30 mouse cellular contexts compared by ENCODE assay signal in the genomic region with DNA sequence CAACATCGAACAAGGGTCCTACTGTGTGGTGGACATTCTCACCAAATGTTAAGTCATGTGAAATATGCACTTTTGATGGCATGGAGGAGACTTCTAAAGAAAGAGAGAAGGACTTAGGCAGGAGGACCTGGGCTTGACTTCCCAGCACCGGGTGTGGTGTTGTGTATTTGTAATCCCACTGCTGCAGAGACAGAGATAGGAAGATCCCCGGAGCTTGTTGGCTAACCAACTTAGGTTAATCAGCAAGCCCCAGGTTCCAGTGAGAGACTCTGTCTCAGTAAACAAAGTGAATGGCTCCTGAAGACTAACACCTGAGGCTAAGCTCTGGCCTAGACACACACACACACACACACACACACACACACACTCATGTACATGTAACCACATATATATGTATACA. TPM values are rescaled to one million over a fixed set of nuclear protein-coding genes. Genes with fewer than 3 reads are reported as not detected.
DNase-seq lines count a peak whose midpoint lies in the region; ATAC-seq and TF ChIP-seq lines count a peak whose summit lies in the region.
"Had no signal": no experiment of that assay in that cellular context is flagged by ENCODE, and none has a peak within 500 bp of the region (broad histone marks: within the 10 kb centered on the region; RNA-seq: fewer than 3 reads in every experiment).

No protein-coding gene starts in this region.

- TF ChIP-seq CTCF in liver, embryonic 14.5 days (IDR thresholded peaks at IDR 0.05; ENCODE audit: low read depth) = no peak

- no peaks in the 10 kb centered on the region for H3K9me3 ChIP-seq in heart, embryonic 14.5 days (ENCODE audit: control insufficient read depth, low read length)
- no peaks in the 10 kb centered on the region for H3K9me3 ChIP-seq in liver, embryonic 14.5 days (ENCODE audit: control insufficient read depth, low read length)
- no peaks in the 10 kb centered on the region for H3K9me3 ChIP-seq in hindbrain, embryonic 12.5 days (replicated peaks)
- H3K9me3 ChIP-seq: forebrain, embryonic 13.5 days; intestine, embryonic 15.5 days; limb, embryonic 10.5 days; limb, embryonic 15.5 days; lung, embryonic 15.5 days; midbrain, embryonic 10.5 days; midbrain, embryonic 15.5 days had no signal

- H3K9ac ChIP-seq in heart, embryonic 14.5 days (ENCODE audit: low read length) = no peak overlapping the region
- no peak overlapping the region for H3K9ac ChIP-seq in liver, embryonic 14.5 days (replicated peaks)
- no peak overlapping the region for H3K9ac ChIP-seq in hindbrain, embryonic 12.5 days
- H3K9ac ChIP-seq: forebrain, embryonic 13.5 days; intestine, embryonic 15.5 days; limb, embryonic 15.5 days; lung, embryonic 15.5 days; midbrain, embryonic 15.5 days had no signal

- H3K4me1 ChIP-seq in heart, embryonic 14.5 days (ENCODE audit: control insufficient read depth in 2 of 2, insufficient read depth in 2 of 2, low read length in 2 of 2) = peaks cover 47 to 79% of the 10 kb centered on the region in 2 experiments
- H3K4me1 ChIP-seq in liver, embryonic 14.5 days (replicated peaks; ENCODE audit: control insufficient read depth in 2 of 2, insufficient read depth in 2 of 2, low read length in 1 of 2) = peaks cover 8 to 30% of the 10 kb centered on the region in 2 experiments
- no peaks in the 10 kb centered on the region; the same call in 1 of the 2 replicates for H3K4me1 ChIP-seq in hindbrain, embryonic 12.5 days
- H3K4me1 ChIP-seq: forebrain, embryonic 13.5 days; intestine, embryonic 15.5 days; limb, embryonic 10.5 days; limb, embryonic 15.5 days; lung, embryonic 15.5 days; midbrain, embryonic 10.5 days had no signal

- H3K36me3 ChIP-seq in heart, embryonic 14.5 days (ENCODE audit: control insufficient read depth, insufficient read depth, low read length) = 0 out of 2 replicates have a peak, but pooled peaks cover 4% of the 10 kb centered on the region
- no peaks in the 10 kb centered on the region for H3K36me3 ChIP-seq in liver, embryonic 14.5 days (replicated peaks; ENCODE audit: control insufficient read depth, insufficient read depth, low read depth)
- no peaks in the 10 kb centered on the region for H3K36me3 ChIP-seq in hindbrain, embryonic 12.5 days
- H3K36me3 ChIP-seq: intestine, embryonic 15.5 days; limb, embryonic 10.5 days; limb, embryonic 15.5 days; lung, embryonic 15.5 days; midbrain, embryonic 10.5 days; midbrain, embryonic 15.5 days had no signal

- peak; percentile 78 for TF ChIP-seq EP300 in liver, embryonic 14.5 days (IDR thresholded peaks at IDR 0.05; ENCODE audit: low read depth)

- ATAC-seq in heart, embryonic 14.5 days (ENCODE audit: insufficient number of reproducible peaks, insufficient read depth, low FRiP score, low read depth) = no peak
- peak; percentile 88 for ATAC-seq in liver, embryonic 14.5 days (ENCODE audit: insufficient read depth)
- no peak for ATAC-seq in hindbrain, embryonic 12.5 days (ENCODE audit: low FRiP score)
- ATAC-seq: activated CD4-positive, CD25-positive, alpha-beta regulatory T cell, adult 4 months; forebrain, embryonic 13.5 days; hindbrain, postnatal 0 days; intestine, embryonic 15.5 days; midbrain, embryonic 15.5 days had no signal

- WGBS in heart, embryonic 14.5 days = 51% methylated on average over 3 of the region's 3 CpGs
- 31% methylated on average over 3 of the region's 3 CpGs for WGBS in liver, embryonic 14.5 days (ENCODE audit: insufficient replicate concordance)
- 86% methylated on average over 3 of the region's 3 CpGs for WGBS in hindbrain, embryonic 12.5 days

- H3K4me3 ChIP-seq in heart, embryonic 14.5 days (ENCODE audit: control insufficient read depth in 1 of 2, insufficient read depth in 1 of 2, low read depth in 1 of 2, low read length in 2 of 2) = no peak overlapping the region
- no peak overlapping the region for H3K4me3 ChIP-seq in liver, embryonic 14.5 days (ENCODE audit: insufficient read depth in 1 of 2, low read depth in 2 of 2, low read length in 2 of 2)
- H3K4me3 ChIP-seq in hindbrain, embryonic 12.5 days = no peak overlapping the region
- H3K4me3 ChIP-seq: forebrain, embryonic 13.5 days; intestine, embryonic 15.5 days; layer of hippocampus, adult 2 months; limb, embryonic 10.5 days; limb, embryonic 15.5 days; lung, embryonic 15.5 days; midbrain, embryonic 10.5 days; midbrain, embryonic 15.5 days had no signal

- DNase-seq in cerebellum, adult 9-10 months = peak; percentile 9
- no peak for DNase-seq in cerebellum, adult 18-20 months
- no peak for DNase-seq in heart, adult 9 months (ENCODE audit: low spot score in 2 of 2)
- DNase-seq in c-Kit-positive CD71-positive TER-119-positive erythroid progenitor cells, embryonic 14.5 days (ENCODE audit: low spot score) = peak; percentile 18
- DNase-seq in liver, embryonic 14.5 days (ENCODE audit: low read depth in 3 of 3, low spot score in 3 of 3) = peak; percentile 35 to 61 (median 59)
- no peak for DNase-seq in layer of hippocampus, postnatal 14 days (ENCODE audit: low spot score in 2 of 2)
- DNase-seq: adrenal gland, adult 2 months; adrenal gland, postnatal 36 days; cerebellum, adult 8-10 months; cerebellum, postnatal 36 days; gastrocnemius, postnatal 14 days; kidney, adult 2 months; layer of hippocampus, postnatal 36 days; right cerebral cortex, postnatal 4 days had no signal

- H3K4me2 ChIP-seq in heart, embryonic 14.5 days (ENCODE audit: low read length) = peak overlapping the region; percentile 73
- H3K4me2 ChIP-seq in liver, embryonic 14.5 days (ENCODE audit: low read depth) = no peak overlapping the region; the same call in 1 of the 2 replicates
- H3K4me2 ChIP-seq in hindbrain, embryonic 12.5 days (replicated peaks) = no peak overlapping the region
- H3K4me2 ChIP-seq: forebrain, embryonic 13.5 days; intestine, embryonic 15.5 days; limb, embryonic 15.5 days; lung, embryonic 15.5 days; midbrain, embryonic 15.5 days had no signal

- H3K27ac ChIP-seq in heart, embryonic 14.5 days (replicated peaks in 1 of 2; ENCODE audit: control insufficient read depth in 1 of 2, insufficient read depth in 1 of 2, low read depth in 2 of 2, low read length in 2 of 2) = no peak overlapping the region
- peak overlapping the region; percentile 62 for H3K27ac ChIP-seq in liver, embryonic 14.5 days
- H3K27ac ChIP-seq in hindbrain, embryonic 12.5 days = no peak overlapping the region
- H3K27ac ChIP-seq: forebrain, embryonic 13.5 days; hindbrain, postnatal 0 days; intestine, embryonic 15.5 days; layer of hippocampus, adult 2 months; limb, embryonic 10.5 days; limb, embryonic 15.5 days; lung, embryonic 15.5 days; midbrain, embryonic 10.5 days; midbrain, embryonic 15.5 days had no signal

- no peaks in the 10 kb centered on the region for H3K27me3 ChIP-seq in heart, embryonic 14.5 days (ENCODE audit: control insufficient read depth, insufficient read depth, low read length)
- peaks cover 2% of the 10 kb centered on the region for H3K27me3 ChIP-seq in liver, embryonic 14.5 days (ENCODE audit: control insufficient read depth, insufficient read depth, low read length)
- H3K27me3 ChIP-seq in hindbrain, embryonic 12.5 days = peaks cover 12% of the 10 kb centered on the region
- H3K27me3 ChIP-seq: CH12.LX; midbrain, embryonic 15.5 days had no signal

RNA-seq across cellular contexts. Expression of gene Ryr2, which starts 7.3 kb away (rescaled TPM):
- polyA plus RNA-seq in heart, embryonic 14.5 days (2014; fragmentation: Nextera tagmentation; extraction: Ambion mirVana) = 64.8 and 69.1 TPM in 2 replicates
- 0.10 and 0.16 TPM in 2 replicates for polyA plus RNA-seq in liver, embryonic 14.5 days (2012; rRNA removed)
- 0.19 and 0.53 TPM in 2 replicates for polyA plus RNA-seq in liver, embryonic 14.5 days (2014; fragmentation: Nextera tagmentation; extraction: Ambion mirVana)
- 100 to 1,000 TPM; 158 to 178 TPM for total RNA-seq in layer of hippocampus, postnatal 14 days (2021)
- polyA plus RNA-seq in hindbrain, embryonic 12.5 days (2016; fragmentation: Nextera tagmentation; extraction: Ambion mirVana) = 1.1 and 1.3 TPM in 2 replicates
- total RNA-seq: granulocyte monocyte progenitor cell, adult 5-6 weeks; megakaryocyte progenitor cell, adult 5-6 weeks had no signal
- polyA plus RNA-seq: activated CD4-positive, CD25-positive, alpha-beta regulatory T cell, adult 4 months; C2C12 had no signal

Comparison
In these comparisons a context has a peak if more than half of its experiments do, and no peak if none do; other contexts are left out.
1. DNase-seq: peak in cerebellum, adult 9-10 months (single experiment), c-Kit-positive CD71-positive TER-119-positive erythroid progenitor cells, embryonic 14.5 days (single experiment) and liver, embryonic 14.5 days (3 of 3); none in cerebellum, adult 18-20 months (0 of 2), heart, adult 9 months (0 of 2) and layer of hippocampus, postnatal 14 days (0 of 2).
2. RNA of gene Ryr2, which starts 7.3 kb away (polyA plus RNA-seq): 64.8 to 69.1 TPM in heart, embryonic 14.5 days; 1.1 to 1.3 TPM in hindbrain, embryonic 12.5 days and 0.10 to 0.53 TPM in liver, embryonic 14.5 days; every median in the first group is over 10 times any median in the second.